Mouse (Mus musculus): ENCODE results near the gene Cald1. TPM values are rescaled to one million over a fixed set of nuclear protein-coding genes. Genes with fewer than 3 reads are reported as not detected.

Cald1 gene
- total and polyA plus RNA-seq, 2 experiments = 44.6 to 61.0 TPM

- Histone ChIP-seq H3K36me3 (ENCODE audit: control insufficient read depth, insufficient read depth, low read length) (no peaks in the 10 kb centered on the region), H3K4me1 (ENCODE audit: control insufficient read depth, insufficient read depth, low read length) (peaks cover 57% of the 10 kb centered on the region), H3K27ac (replicated peaks; ENCODE audit: insufficient read depth, low read depth, low read length) (no peak overlapping the region), H3K79me2 (ENCODE audit: control insufficient read depth, insufficient read depth, low read length) (peaks cover 20% of the 10 kb centered on the region; the same call in 1 of the 2 replicates), H3K9ac (ENCODE audit: low read depth, low read length) (no peak overlapping the region), H3K27me3 (ENCODE audit: control insufficient read depth, insufficient read depth, low read length) (no peaks in the 10 kb centered on the region), H3K4me3 (ENCODE audit: insufficient read depth, low read depth, low read length) (no peak overlapping the region)
- no peak for DNase-seq (ENCODE audit: extremely low read depth, low read depth, low spot score)
- 65% methylated on average over 10 of the region's 10 CpGs for WGBS
- TF ChIP-seq CTCF (IDR thresholded peaks at IDR 0.05; ENCODE audit: low read depth, low read length) (no peak), POLR2A (IDR thresholded peaks at IDR 0.05; ENCODE audit: extremely low read depth, insufficient read depth, low read length) (no peak)
Observed at GRCm38 (mm10) chr6:34723250-34723904, 125.1 kb downstream of the Cald1 start.

- DNase-seq (ENCODE audit: extremely low read depth, low read depth, low spot score) = peak; percentile 87
- Histone ChIP-seq H3K9ac (ENCODE audit: low read depth, low read length) (no peak overlapping the region), H3K27ac (replicated peaks; ENCODE audit: insufficient read depth, low read depth, low read length) (peak overlapping the region; percentile 91), H3K27me3 (ENCODE audit: control insufficient read depth, insufficient read depth, low read length) (no peaks in the 10 kb centered on the region), H3K4me3 (ENCODE audit: insufficient read depth, low read depth, low read length) (no peak overlapping the region), H3K36me3 (ENCODE audit: control insufficient read depth, insufficient read depth, low read length) (no peaks in the 10 kb centered on the region), H3K79me2 (ENCODE audit: control insufficient read depth, insufficient read depth, low read length) (peaks cover 31% of the 10 kb centered on the region; the same call in 1 of the 2 replicates), H3K4me1 (ENCODE audit: control insufficient read depth, insufficient read depth, low read length) (peaks cover 39% of the 10 kb centered on the region)
- TF ChIP-seq POLR2A (IDR thresholded peaks at IDR 0.05; ENCODE audit: extremely low read depth, insufficient read depth, low read length) (no peak), CTCF (IDR thresholded peaks at IDR 0.05; ENCODE audit: low read depth, low read length) (no peak)
- 22% methylated on average over 1 of the region's 1 CpGs for WGBS
Observed at GRCm38 (mm10) chr6:34725660-34726059, 127.4 kb downstream of the Cald1 start.

- WGBS = 23% methylated on average over 1 of the region's 1 CpGs
- peak; percentile 86 for DNase-seq (ENCODE audit: extremely low read depth, low read depth, low spot score)
- H3K27me3 ChIP-seq (ENCODE audit: control insufficient read depth, insufficient read depth, low read length) = no peaks in the 10 kb centered on the region
- H3K4me3 ChIP-seq (ENCODE audit: insufficient read depth, low read depth, low read length) = no peak overlapping the region
- peaks cover 35% of the 10 kb centered on the region; the same call in 1 of the 2 replicates for H3K79me2 ChIP-seq (ENCODE audit: control insufficient read depth, insufficient read depth, low read length)
- TF ChIP-seq CTCF (IDR thresholded peaks at IDR 0.05; ENCODE audit: low read depth, low read length) = no peak
- no peak for TF ChIP-seq POLR2A (IDR thresholded peaks at IDR 0.05; ENCODE audit: extremely low read depth, insufficient read depth, low read length)
- no peak overlapping the region for H3K9ac ChIP-seq (ENCODE audit: low read depth, low read length)
- peak overlapping the region; percentile 91 for H3K27ac ChIP-seq (replicated peaks; ENCODE audit: insufficient read depth, low read depth, low read length)
- H3K36me3 ChIP-seq (ENCODE audit: control insufficient read depth, insufficient read depth, low read length) = no peaks in the 10 kb centered on the region
- peaks cover 36% of the 10 kb centered on the region for H3K4me1 ChIP-seq (ENCODE audit: control insufficient read depth, insufficient read depth, low read length)
Observed at GRCm38 (mm10) chr6:34726104-34726503, 127.8 kb downstream of the Cald1 start.

GRCm38 (mm10) chr6:34727316-34727983 is 129.2 kb downstream of the Cald1 start:
- DNase-seq (ENCODE audit: extremely low read depth, low read depth, low spot score) = peak; percentile 84
- Histone ChIP-seq H3K27me3 (ENCODE audit: control insufficient read depth, insufficient read depth, low read length) (no peaks in the 10 kb centered on the region), H3K4me1 (ENCODE audit: control insufficient read depth, insufficient read depth, low read length) (peaks cover 24% of the 10 kb centered on the region), H3K4me3 (ENCODE audit: insufficient read depth, low read depth, low read length) (no peak overlapping the region), H3K36me3 (ENCODE audit: control insufficient read depth, insufficient read depth, low read length) (no peaks in the 10 kb centered on the region), H3K79me2 (ENCODE audit: control insufficient read depth, insufficient read depth, low read length) (peaks cover 36% of the 10 kb centered on the region; the same call in 1 of the 2 replicates), H3K27ac (replicated peaks; ENCODE audit: insufficient read depth, low read depth, low read length) (peak overlapping the region; percentile 50), H3K9ac (ENCODE audit: low read depth, low read length) (no peak overlapping the region)
- 26% methylated on average over 15 of the region's 15 CpGs for WGBS
- no peak for TF ChIP-seq POLR2A (IDR thresholded peaks at IDR 0.05; ENCODE audit: extremely low read depth, insufficient read depth, low read length)
- TF ChIP-seq CTCF (IDR thresholded peaks at IDR 0.05; ENCODE audit: low read depth, low read length) = no peak

GRCm38 (mm10) chr6:34729449-34730151 is 131.3 kb downstream of the Cald1 start:
- H3K36me3 ChIP-seq (ENCODE audit: control insufficient read depth, insufficient read depth, low read length) = no peaks in the 10 kb centered on the region
- WGBS = 36% methylated on average over 8 of the region's 8 CpGs
- H3K79me2 ChIP-seq (ENCODE audit: control insufficient read depth, insufficient read depth, low read length) = peaks cover 32% of the 10 kb centered on the region; the same call in 1 of the 2 replicates
- H3K9ac ChIP-seq (ENCODE audit: low read depth, low read length) = no peak overlapping the region
- no peaks in the 10 kb centered on the region for H3K27me3 ChIP-seq (ENCODE audit: control insufficient read depth, insufficient read depth, low read length)
- peaks cover 15% of the 10 kb centered on the region for H3K4me1 ChIP-seq (ENCODE audit: control insufficient read depth, insufficient read depth, low read length)
- DNase-seq (ENCODE audit: extremely low read depth, low read depth, low spot score) = no peak
- TF ChIP-seq CTCF (IDR thresholded peaks at IDR 0.05; ENCODE audit: low read depth, low read length) (no peak), POLR2A (IDR thresholded peaks at IDR 0.05; ENCODE audit: extremely low read depth, insufficient read depth, low read length) (no peak)
- H3K27ac ChIP-seq (replicated peaks; ENCODE audit: insufficient read depth, low read depth, low read length) = no peak overlapping the region
- no peak overlapping the region for H3K4me3 ChIP-seq (ENCODE audit: insufficient read depth, low read depth, low read length)
